ENCODE assay signal across 12 mouse cellular contexts in genomic region chr3:144558274-144558673, GRCm38 (mm10). TPM values are rescaled to one million over a fixed set of nuclear protein-coding genes. Genes with fewer than 3 reads are reported as not detected.
DNase-seq lines count a peak whose midpoint lies in the region; ATAC-seq and TF ChIP-seq lines count a peak whose summit lies in the region.
"Had no signal": no experiment of that assay in that cellular context is flagged by ENCODE, and none has a peak within 500 bp of the region (broad histone marks: within the 10 kb centered on the region; RNA-seq: fewer than 3 reads in every experiment).

No protein-coding gene starts in this region.

- H3K4me1 ChIP-seq in kidney, postnatal 0 days (replicated peaks; ENCODE audit: insufficient read depth, low read length), result peaks cover 16% of the 10 kb centered on the region
- peaks cover 9% of the 10 kb centered on the region; the same call in 1 of the 2 replicates for H3K4me1 ChIP-seq in embryonic fibroblast, embryonic 13.5 days (ENCODE audit: control insufficient read depth, insufficient read depth, low read length)

- no peaks in the 10 kb centered on the region for H3K9me3 ChIP-seq in kidney, postnatal 0 days (replicated peaks; ENCODE audit: low read length)
- H3K9me3 ChIP-seq: liver, embryonic 13.5 days; megakaryocyte, embryonic 14.5 days had no signal

- no peaks in the 10 kb centered on the region for H3K27me3 ChIP-seq in kidney, postnatal 0 days (ENCODE audit: insufficient read depth, low read length)
- H3K27me3 ChIP-seq: liver, embryonic 13.5 days; megakaryocyte, embryonic 14.5 days had no signal

- no peak overlapping the region for H3K4me3 ChIP-seq in kidney, postnatal 0 days (replicated peaks; ENCODE audit: low read depth, low read length)
- peak overlapping the region; percentile 8; the same call in 1 of the 2 replicates for H3K4me3 ChIP-seq in embryonic fibroblast, embryonic 13.5 days (ENCODE audit: insufficient read depth, low read length)
- H3K4me3 ChIP-seq: liver, embryonic 13.5 days; megakaryocyte, embryonic 14.5 days had no signal

- no peak overlapping the region for H3K27ac ChIP-seq in kidney, postnatal 0 days
- peak overlapping the region; percentile 28 for H3K27ac ChIP-seq in embryonic fibroblast, embryonic 13.5 days (ENCODE audit: insufficient read depth, low read length)
- H3K27ac ChIP-seq: liver, embryonic 13.5 days had no signal

- H3K36me3 ChIP-seq in kidney, postnatal 0 days (ENCODE audit: insufficient read depth, low read length), result no peaks in the 10 kb centered on the region
- H3K36me3 ChIP-seq: liver, embryonic 13.5 days had no signal

- TF ChIP-seq CTCF in kidney, postnatal 0 days (IDR thresholded peaks at IDR 0.05; ENCODE audit: low read depth), result no peak
- no peak for TF ChIP-seq CTCF in embryonic fibroblast, embryonic 13.5 days (IDR thresholded peaks at IDR 0.05; ENCODE audit: borderline replicate concordance, insufficient read depth, low read length)

- 54% methylated on average over 5 of the region's 5 CpGs for WGBS in kidney, postnatal 0 days

- TF ChIP-seq POLR2A in embryonic fibroblast, embryonic 13.5 days (IDR thresholded peaks at IDR 0.05; ENCODE audit: low read depth, low read length), result no peak

- no peak overlapping the region for H3K9ac ChIP-seq in kidney, postnatal 0 days (ENCODE audit: low read depth, low read length)
- H3K9ac ChIP-seq: liver, embryonic 13.5 days had no signal

- peak overlapping the region; percentile 21; the same call in 1 of the 2 replicates for H3K4me2 ChIP-seq in kidney, postnatal 0 days (ENCODE audit: low read length)
- H3K4me2 ChIP-seq: liver, embryonic 13.5 days had no signal

- DNase-seq in adrenal gland, adult 2 months, result peak; percentile 40
- DNase-seq in adrenal gland, postnatal 25 days, result no peak
- no peak for DNase-seq in kidney, postnatal 0 days (ENCODE audit: low spot score)
- no peak for DNase-seq in kidney, postnatal 10 days
- DNase-seq in kidney, postnatal 36 days, result peak; percentile 14 to 33
- no peak for DNase-seq in layer of hippocampus, adult 8-10 months (ENCODE audit: low spot score in 2 of 2)
- DNase-seq: cerebellum, adult 9-11 months; liver, embryonic 13.5 days; thymus, postnatal 25 days had no signal

- no peak for ATAC-seq in kidney, postnatal 0 days (replicated peaks; ENCODE audit: low FRiP score, low read depth)
- ATAC-seq in cerebellum, adult (ENCODE audit: insufficient number of reproducible peaks, low FRiP score, low TSS enrichment), result no peak

RNA-seq across cellular contexts. Expression of gene Hs2st1, which starts 11.7 kb away (rescaled TPM):
- total RNA-seq in adrenal gland, adult 2 months (2021), result 10 to 100 TPM; 18.9 to 20.1 TPM
- 2.7 and 2.8 TPM in 2 replicates for polyA plus RNA-seq in adrenal gland, adult 2 months (2012; rRNA removed)
- total RNA-seq in adrenal gland, postnatal 25 days (2021), result 12.9 and 19.5 TPM in 2 replicates
- polyA plus RNA-seq in kidney, postnatal 0 days (2015; fragmentation: Nextera tagmentation; extraction: Ambion mirVana), result 9.7 and 10.4 TPM in 2 replicates
- 75.7 and 83.7 TPM in 2 replicates for polyA plus RNA-seq in embryonic fibroblast, embryonic 13.5 days (2011; ENCODE audit: insufficient read length, low read depth, missing spikeins)
- total RNA-seq in layer of hippocampus, adult 8-10 months (2022), result 10 to 100 TPM; 35.0 to 45.5 (median 39.9) TPM

RNA-seq across cellular contexts. Expression of gene Selenof, which starts 11.8 kb away (rescaled TPM):
- total RNA-seq in adrenal gland, adult 2 months (2021), result 100 to 1,000 TPM; 353 to 369 TPM
- polyA plus RNA-seq in adrenal gland, adult 2 months (2012; rRNA removed), result 125 and 154 TPM in 2 replicates
- 249 and 324 TPM in 2 replicates for total RNA-seq in adrenal gland, postnatal 25 days (2021)
- 840 and 861 TPM in 2 replicates for polyA plus RNA-seq in kidney, postnatal 0 days (2015; fragmentation: Nextera tagmentation; extraction: Ambion mirVana)
- 653 and 674 TPM in 2 replicates for polyA plus RNA-seq in embryonic fibroblast, embryonic 13.5 days (2011; ENCODE audit: insufficient read length, low read depth, missing spikeins)
- 100 to 1,000 TPM; 226 to 234 (median 231) TPM for total RNA-seq in layer of hippocampus, adult 8-10 months (2022)

Comparison
In these comparisons a context has a peak if more than half of its experiments do, and no peak if none do; other contexts are left out.
1. DNase-seq: peak in adrenal gland, adult 2 months (single experiment) and kidney, postnatal 36 days (2 of 2); none in adrenal gland, postnatal 25 days (single experiment), kidney, postnatal 0 days (single experiment), kidney, postnatal 10 days (single experiment) and layer of hippocampus, adult 8-10 months (0 of 2).